Mouse (Mus musculus) kidney, postnatal 25 days (tissue): ENCODE measurements at regions not wholly inside any gene's neighbourhood (a gene's known extent, or its start where the extent isn't known, plus 50 kb on each side); places are given as distances from the start of the nearest gene placed in this dataset.

Source experiments
- DNase-seq, 2 experiments: peaks; one replicate each; pipeline ENCODE4 v3.0.0; 2021; ENCODE audit warnings: mixed read lengths in 2 of 2

DNA sequence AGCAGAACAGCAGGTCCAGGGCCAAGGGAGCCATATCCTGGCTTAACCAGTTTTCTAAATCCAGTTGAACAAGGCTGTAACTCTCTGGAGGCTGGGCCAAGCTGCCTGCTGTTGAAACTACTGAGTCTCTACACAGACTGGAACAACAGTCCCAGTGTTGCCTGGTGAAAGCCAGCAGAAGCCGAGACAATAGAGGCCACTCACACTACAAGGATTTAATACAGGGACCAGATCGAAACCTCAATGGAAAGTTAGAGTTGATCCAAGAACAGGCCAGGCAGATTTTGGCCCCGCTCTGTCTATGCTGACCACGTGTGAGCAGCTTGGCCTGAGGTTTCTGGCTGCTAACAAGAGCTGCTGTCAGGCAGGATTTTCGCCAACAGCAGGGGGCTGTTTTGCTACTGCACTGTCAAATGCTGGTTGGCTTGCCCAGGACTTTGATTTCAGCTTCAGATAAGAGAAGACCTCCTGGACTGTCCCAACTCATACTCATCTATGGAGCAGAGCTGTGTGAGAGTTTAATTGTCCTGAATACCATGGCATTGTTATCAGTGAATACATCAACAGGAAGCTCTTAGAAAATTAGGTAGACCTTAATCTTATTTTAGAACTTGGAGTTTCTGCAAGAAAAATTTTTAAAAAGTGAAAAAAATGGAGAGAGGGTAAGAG, 95.7 kb upstream of the Pdzrn3 start:
- DNase-seq = peak in 1 of 2 experiments; percentile 36

GRCm38 (mm10) chr6:101464910-101465309, 87.2 kb upstream of the Pdzrn3 start:
- DNase-seq = no peak

- DNase-seq = no peak
These were observed 86.2 kb upstream of the Pdzrn3 start for GRCm38 (mm10) chr6:101463812-101464320.

DNA sequence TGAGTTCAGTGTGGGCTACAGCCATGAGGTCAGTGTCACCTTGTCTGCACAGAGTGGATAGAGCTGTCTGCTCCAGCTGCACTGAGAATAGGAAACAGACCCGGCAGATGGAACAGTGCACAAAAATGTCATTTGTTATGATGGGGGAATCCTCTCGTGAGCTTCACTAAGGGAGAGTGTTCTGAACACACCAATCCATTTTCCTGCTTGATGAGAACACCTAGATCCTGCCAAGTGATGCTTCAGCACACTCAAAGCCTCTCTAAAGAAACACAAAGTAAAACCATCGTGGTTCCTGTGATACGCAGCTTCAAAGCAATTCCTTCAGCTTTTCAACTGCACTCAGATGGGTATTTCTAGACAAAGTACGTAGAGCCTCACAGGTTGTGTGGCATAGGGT, 69.0 kb upstream of the Pdzrn3 start:
- no peak for DNase-seq

DNA sequence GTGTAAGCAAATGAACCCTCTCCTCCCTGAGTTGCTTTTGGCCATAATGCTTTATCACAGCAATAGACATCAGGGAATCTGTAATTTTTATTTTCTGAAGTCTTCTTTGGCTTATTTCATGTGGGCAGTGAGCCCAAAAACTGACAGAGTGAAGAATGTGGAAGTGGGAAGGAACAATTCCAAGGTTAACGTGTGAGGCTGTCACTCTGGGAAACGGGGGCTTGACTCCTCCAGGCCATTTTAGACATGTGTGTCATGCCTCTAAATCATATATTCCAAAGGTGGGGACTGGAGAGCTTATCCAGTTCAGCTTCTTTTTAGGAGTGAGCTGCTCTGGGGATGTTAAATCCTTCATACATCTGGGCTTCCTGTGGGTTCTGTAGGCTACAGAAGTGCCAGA, 68.6 kb upstream of the Pdzrn3 start:
- DNase-seq = no peak

DNA sequence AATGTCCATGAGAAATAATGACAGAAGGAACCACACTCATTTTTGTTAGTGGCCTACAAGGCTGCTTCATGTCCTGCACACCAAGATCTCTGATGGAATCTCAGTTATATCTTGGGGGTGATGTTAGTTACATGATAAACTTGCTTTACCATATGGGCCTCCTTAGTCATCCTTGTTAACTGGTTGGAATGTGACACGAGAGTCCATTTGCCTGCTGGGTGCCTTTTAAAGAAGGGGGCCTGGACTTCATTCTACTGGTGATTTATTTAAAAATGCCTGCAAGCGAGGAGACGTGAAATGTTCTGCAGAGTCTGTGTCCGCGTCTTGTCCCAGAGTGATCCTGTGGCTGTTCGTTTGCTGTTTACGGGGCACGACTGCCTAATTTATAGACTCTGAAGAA, 55.1 kb upstream of the Pdzrn3 start:
- DNase-seq = no peak

DNA sequence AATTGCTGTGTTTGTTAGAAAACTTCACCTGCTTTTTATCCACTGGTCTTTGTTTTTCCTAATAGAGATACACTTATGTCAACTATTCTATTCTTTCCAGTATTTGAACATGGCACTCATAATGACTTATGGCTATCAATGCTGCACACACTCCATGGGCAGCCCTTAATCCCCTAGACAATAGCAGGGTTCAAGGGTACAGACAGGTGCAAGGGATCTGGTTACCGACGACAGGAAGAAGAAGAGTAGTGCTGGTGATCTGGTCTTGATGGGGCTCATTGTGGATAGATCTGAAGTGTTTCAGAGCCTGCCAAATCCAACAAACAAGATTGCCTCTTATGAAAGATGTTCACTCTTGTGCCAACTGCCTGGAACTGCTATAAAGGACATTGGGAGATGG, 51.9 kb upstream of the Pdzrn3 start:
- DNase-seq = no peak
